Mouse (Mus musculus): ENCODE data around the gene Coro7. TPM values are rescaled to one million over a fixed set of nuclear protein-coding genes. Genes with fewer than 3 reads are reported as not detected.

Gene Coro7
- polyA plus RNA-seq, 1 experiment from 2014 or later, result 23.3 TPM

DNA sequence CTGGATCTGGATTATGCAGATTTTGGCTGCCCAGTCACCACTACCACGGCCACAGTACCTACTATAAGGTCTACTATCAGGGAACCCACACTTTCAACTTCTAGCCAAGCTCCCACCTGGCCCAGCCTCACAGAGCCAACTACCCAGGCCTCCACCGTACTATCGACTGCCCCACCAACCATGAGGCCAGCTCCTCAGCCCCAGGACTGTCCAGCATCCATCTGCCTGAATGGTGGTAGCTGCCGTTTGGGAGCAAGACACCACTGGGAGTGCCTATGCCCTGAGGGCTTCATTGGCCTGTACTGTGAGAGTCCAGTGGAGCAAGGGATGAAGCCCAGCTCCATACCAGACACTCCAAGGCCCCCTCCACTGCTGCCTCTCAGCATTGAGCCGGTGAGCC, 30.4 kb downstream of the Coro7 start:
- Histone ChIP-seq H3K27ac (ENCODE audit: low read depth, low read length) (no peak overlapping the region), H3K36me3 (ENCODE audit: control insufficient read depth, insufficient read depth, low read length) (no peaks in the 10 kb centered on the region; the same call in 1 of the 2 replicates)

GRCm38 (mm10) chr16:4648416-4649023, 31.1 kb downstream of the Coro7 start:
- Histone ChIP-seq H3K9me3 (ENCODE audit: control insufficient read depth, low read length) (no peaks in the 10 kb centered on the region), H3K27ac (ENCODE audit: low read depth, low read length) (no peak overlapping the region), H3K4me3 (ENCODE audit: low read depth, low read length) (no peak overlapping the region), H3K4me1 (replicated peaks; ENCODE audit: control insufficient read depth, insufficient read depth, low read length) (peaks cover 1% of the 10 kb centered on the region; the same call in 1 of the 2 replicates), H3K27me3 (ENCODE audit: control insufficient read depth, insufficient read depth, low read length) (no peaks in the 10 kb centered on the region), H3K4me2 (ENCODE audit: low read depth, low read length, severe bottlenecking) (no peak overlapping the region), H3K36me3 (ENCODE audit: control insufficient read depth, insufficient read depth, low read length) (no peaks in the 10 kb centered on the region; the same call in 1 of the 2 replicates), H3K9ac (ENCODE audit: low read length) (no peak overlapping the region)
- WGBS, result 86% methylated on average over 28 of the region's 28 CpGs
- ATAC-seq (replicated peaks; ENCODE audit: low FRiP score) (no peak), DNase-seq (ENCODE audit: low spot score) (no peak)

More for the DNA sequence above, 30.4 kb downstream of the Coro7 start:
- ATAC-seq (replicated peaks; ENCODE audit: low FRiP score) (no peak), DNase-seq (ENCODE audit: low spot score) (no peak)
- no peaks in the 10 kb centered on the region; the same call in 1 of the 2 replicates for H3K4me1 ChIP-seq (replicated peaks; ENCODE audit: control insufficient read depth, insufficient read depth, low read length)
- no peak overlapping the region for H3K9ac ChIP-seq (ENCODE audit: low read length)
- WGBS, result 81% methylated on average over 5 of the region's 5 CpGs
- no peaks in the 10 kb centered on the region for H3K27me3 ChIP-seq (ENCODE audit: control insufficient read depth, insufficient read depth, low read length)
- no peak overlapping the region for H3K4me3 ChIP-seq (ENCODE audit: low read depth, low read length)
- no peaks in the 10 kb centered on the region for H3K9me3 ChIP-seq (ENCODE audit: control insufficient read depth, low read length)
- no peak overlapping the region for H3K4me2 ChIP-seq (ENCODE audit: low read depth, low read length, severe bottlenecking)

GRCm38 (mm10) chr16:4647651-4648141, 31.9 kb downstream of the Coro7 start:
- no peak for ATAC-seq (replicated peaks; ENCODE audit: low FRiP score)
- no peaks in the 10 kb centered on the region for H3K9me3 ChIP-seq (ENCODE audit: control insufficient read depth, low read length)
- DNase-seq (ENCODE audit: low spot score), result no peak
- H3K27ac ChIP-seq (ENCODE audit: low read depth, low read length), result no peak overlapping the region
- H3K27me3 ChIP-seq (ENCODE audit: control insufficient read depth, insufficient read depth, low read length), result no peaks in the 10 kb centered on the region
- H3K4me3 ChIP-seq (ENCODE audit: low read depth, low read length), result no peak overlapping the region
- WGBS, result 84% methylated on average over 13 of the region's 13 CpGs
- peaks cover 4% of the 10 kb centered on the region; the same call in 1 of the 2 replicates for H3K4me1 ChIP-seq (replicated peaks; ENCODE audit: control insufficient read depth, insufficient read depth, low read length)
- H3K36me3 ChIP-seq (ENCODE audit: control insufficient read depth, insufficient read depth, low read length), result no peaks in the 10 kb centered on the region; the same call in 1 of the 2 replicates
- H3K9ac ChIP-seq (ENCODE audit: low read length), result no peak overlapping the region
- no peak overlapping the region for H3K4me2 ChIP-seq (ENCODE audit: low read depth, low read length, severe bottlenecking)

GRCm38 (mm10) chr16:4646831-4647230, 32.7 kb downstream of the Coro7 start:
- H3K4me2 ChIP-seq (ENCODE audit: low read depth, low read length, severe bottlenecking), result no peak overlapping the region
- H3K36me3 ChIP-seq (ENCODE audit: control insufficient read depth, insufficient read depth, low read length), result no peaks in the 10 kb centered on the region; the same call in 1 of the 2 replicates
- no peak for DNase-seq (ENCODE audit: low spot score)
- no peak overlapping the region for H3K4me3 ChIP-seq (ENCODE audit: low read depth, low read length)
- peaks cover 9% of the 10 kb centered on the region; the same call in 1 of the 2 replicates for H3K4me1 ChIP-seq (replicated peaks; ENCODE audit: control insufficient read depth, insufficient read depth, low read length)
- H3K9me3 ChIP-seq (ENCODE audit: control insufficient read depth, low read length), result no peaks in the 10 kb centered on the region
- H3K27me3 ChIP-seq (ENCODE audit: control insufficient read depth, insufficient read depth, low read length), result no peaks in the 10 kb centered on the region
- no peak overlapping the region for H3K27ac ChIP-seq (ENCODE audit: low read depth, low read length)
- ATAC-seq (replicated peaks; ENCODE audit: low FRiP score), result no peak
- 73% methylated on average over 4 of the region's 4 CpGs for WGBS
- no peak overlapping the region for H3K9ac ChIP-seq (ENCODE audit: low read length)

- Histone ChIP-seq H3K4me3 (ENCODE audit: low read depth, low read length) (no peak overlapping the region), H3K36me3 (ENCODE audit: control insufficient read depth, insufficient read depth, low read length) (no peaks in the 10 kb centered on the region; the same call in 1 of the 2 replicates), H3K9me3 (ENCODE audit: control insufficient read depth, low read length) (no peaks in the 10 kb centered on the region), H3K4me2 (ENCODE audit: low read depth, low read length, severe bottlenecking) (no peak overlapping the region), H3K4me1 (replicated peaks; ENCODE audit: control insufficient read depth, insufficient read depth, low read length) (peaks cover 10% of the 10 kb centered on the region; the same call in 1 of the 2 replicates), H3K27me3 (ENCODE audit: control insufficient read depth, insufficient read depth, low read length) (no peaks in the 10 kb centered on the region), H3K9ac (ENCODE audit: low read length) (no peak overlapping the region), H3K27ac (ENCODE audit: low read depth, low read length) (no peak overlapping the region)
- no peak for DNase-seq (ENCODE audit: low spot score)
- 87% methylated on average over 4 of the region's 4 CpGs for WGBS
- no peak for ATAC-seq (replicated peaks; ENCODE audit: low FRiP score)
Observed at GRCm38 (mm10) chr16:4645867-4646266, 33.7 kb downstream of the Coro7 start.

GRCm38 (mm10) chr16:4643670-4644419, 35.7 kb downstream of the Coro7 start:
- H3K9ac ChIP-seq (ENCODE audit: low read length), result no peak overlapping the region
- WGBS, result 80% methylated on average over 11 of the region's 11 CpGs
- ATAC-seq (replicated peaks; ENCODE audit: low FRiP score) (no peak), DNase-seq (ENCODE audit: low spot score) (no peak)
- no peaks in the 10 kb centered on the region for H3K9me3 ChIP-seq (ENCODE audit: control insufficient read depth, low read length)
- H3K27me3 ChIP-seq (ENCODE audit: control insufficient read depth, insufficient read depth, low read length), result no peaks in the 10 kb centered on the region
- no peaks in the 10 kb centered on the region for H3K36me3 ChIP-seq (ENCODE audit: control insufficient read depth, insufficient read depth, low read length)
- H3K27ac ChIP-seq (ENCODE audit: low read depth, low read length), result no peak overlapping the region
- no peak overlapping the region for H3K4me2 ChIP-seq (ENCODE audit: low read depth, low read length, severe bottlenecking)
- peaks cover 14% of the 10 kb centered on the region for H3K4me1 ChIP-seq (replicated peaks; ENCODE audit: control insufficient read depth, insufficient read depth, low read length)
- H3K4me3 ChIP-seq (ENCODE audit: low read depth, low read length), result no peak overlapping the region

DNA sequence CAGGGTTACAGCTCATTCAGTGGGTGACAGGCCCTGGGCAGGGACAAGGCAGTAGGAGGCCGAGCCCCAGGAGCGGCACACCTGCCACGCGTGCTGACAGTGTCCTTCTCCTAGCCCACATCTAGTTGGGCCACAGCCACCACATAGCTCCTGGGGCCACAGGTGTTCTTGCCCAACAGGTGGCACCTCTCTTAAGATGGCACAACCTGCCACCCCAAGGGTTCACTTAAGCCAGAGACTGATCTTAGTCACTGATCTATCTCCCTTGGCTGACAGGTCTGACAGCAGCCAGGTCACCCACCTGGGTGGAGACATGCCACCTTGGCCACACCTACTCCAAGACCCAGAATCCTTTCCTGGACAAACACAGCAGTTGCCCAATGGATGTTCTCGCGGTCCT, 36.6 kb downstream of the Coro7 start:
- 85% methylated on average over 6 of the region's 6 CpGs for WGBS
- H3K36me3 ChIP-seq (ENCODE audit: control insufficient read depth, insufficient read depth, low read length), result no peaks in the 10 kb centered on the region
- ATAC-seq (replicated peaks; ENCODE audit: low FRiP score) (no peak), DNase-seq (ENCODE audit: low spot score) (no peak)
- no peak overlapping the region; the same call in 1 of the 2 replicates for H3K27ac ChIP-seq (ENCODE audit: low read depth, low read length)
- no peak overlapping the region for H3K4me2 ChIP-seq (ENCODE audit: low read depth, low read length, severe bottlenecking)
- H3K9me3 ChIP-seq (ENCODE audit: control insufficient read depth, low read length), result no peaks in the 10 kb centered on the region
- H3K4me1 ChIP-seq (replicated peaks; ENCODE audit: control insufficient read depth, insufficient read depth, low read length), result peaks cover 14% of the 10 kb centered on the region
- no peak overlapping the region for H3K9ac ChIP-seq (ENCODE audit: low read length)
- H3K4me3 ChIP-seq (ENCODE audit: low read depth, low read length), result no peak overlapping the region
- no peaks in the 10 kb centered on the region for H3K27me3 ChIP-seq (ENCODE audit: control insufficient read depth, insufficient read depth, low read length)

DNA sequence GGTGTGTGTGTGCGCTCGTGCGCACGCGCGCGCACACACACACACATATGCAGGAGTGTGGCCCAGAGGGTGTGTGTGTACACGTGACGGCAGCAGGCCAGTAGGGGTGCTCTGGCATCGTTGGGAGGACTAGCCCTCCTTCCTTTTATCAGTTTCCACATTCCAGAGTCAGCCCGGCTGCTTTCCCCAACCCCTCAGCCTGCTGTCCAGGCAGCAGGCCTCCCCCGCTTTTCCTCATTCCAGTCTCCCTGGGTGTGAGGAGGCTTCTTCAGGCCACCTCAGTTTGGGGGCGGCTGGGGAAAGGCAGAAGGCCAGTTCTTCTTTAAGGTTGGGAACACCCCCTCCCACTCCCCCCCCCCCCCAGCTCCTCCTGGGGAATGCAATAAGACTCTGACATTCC, 37.4 kb downstream of the Coro7 start:
- WGBS, result 32% methylated on average over 13 of the region's 13 CpGs
- ATAC-seq (replicated peaks; ENCODE audit: low FRiP score) (peak; percentile 43), DNase-seq (ENCODE audit: low spot score) (peak; percentile 73)
- no peaks in the 10 kb centered on the region for H3K9me3 ChIP-seq (ENCODE audit: control insufficient read depth, low read length)
- H3K4me3 ChIP-seq (ENCODE audit: low read depth, low read length), result no peak overlapping the region
- H3K36me3 ChIP-seq (ENCODE audit: control insufficient read depth, insufficient read depth, low read length), result no peaks in the 10 kb centered on the region
- H3K4me2 ChIP-seq (ENCODE audit: low read depth, low read length, severe bottlenecking), result peak overlapping the region; percentile 27; the same call in 1 of the 2 replicates
- no peaks in the 10 kb centered on the region for H3K27me3 ChIP-seq (ENCODE audit: control insufficient read depth, insufficient read depth, low read length)
- peak overlapping the region; percentile 21; the same call in 1 of the 2 replicates for H3K27ac ChIP-seq (ENCODE audit: low read depth, low read length)
- no peak overlapping the region for H3K9ac ChIP-seq (ENCODE audit: low read length)
- peaks cover 14% of the 10 kb centered on the region for H3K4me1 ChIP-seq (replicated peaks; ENCODE audit: control insufficient read depth, insufficient read depth, low read length)

All from forebrain, embryonic 11.5 days (tissue).